Mouse (Mus musculus) monocyte, adult 5-6 weeks (primary cell): ENCODE measurements at regions not wholly inside any gene's neighbourhood (a gene's known extent, or its start where the extent isn't known, plus 50 kb on each side); places are given as distances from the start of the nearest gene placed in this dataset.

Experiments used
- ATAC-seq: fragments of 153-309, 156-312 bp; replicated peaks from 2 replicates; pipeline ENCODE4 v1.8.0; 2017; ENCODE audit warnings: mild to moderate bottlenecking; ENCODE audit not compliant: low TSS enrichment, insufficient number of reproducible peaks, severe bottlenecking, poor library complexity, low FRiP score

DNA sequence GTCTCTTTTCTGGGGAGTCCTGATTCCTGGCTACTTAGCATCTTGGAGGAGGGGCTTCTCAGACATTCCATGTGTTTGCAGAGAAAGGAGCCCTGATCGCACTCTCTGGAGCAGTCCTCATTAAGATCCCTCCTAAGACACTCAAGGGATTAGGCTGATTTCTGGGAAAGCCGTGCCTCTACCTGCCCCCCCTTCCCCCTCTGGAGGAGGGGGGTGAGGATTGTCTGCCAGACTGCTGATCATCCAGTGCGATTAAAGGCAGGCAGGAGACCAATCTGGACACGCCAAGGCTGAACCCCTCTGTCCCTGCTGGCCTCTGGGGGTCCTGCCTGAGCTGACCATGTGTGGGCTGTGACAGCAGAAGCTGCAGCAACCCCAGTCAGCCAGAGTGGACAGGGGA is 65.4 kb downstream of the Vegfa start:
- ATAC-seq = no peak

DNA sequence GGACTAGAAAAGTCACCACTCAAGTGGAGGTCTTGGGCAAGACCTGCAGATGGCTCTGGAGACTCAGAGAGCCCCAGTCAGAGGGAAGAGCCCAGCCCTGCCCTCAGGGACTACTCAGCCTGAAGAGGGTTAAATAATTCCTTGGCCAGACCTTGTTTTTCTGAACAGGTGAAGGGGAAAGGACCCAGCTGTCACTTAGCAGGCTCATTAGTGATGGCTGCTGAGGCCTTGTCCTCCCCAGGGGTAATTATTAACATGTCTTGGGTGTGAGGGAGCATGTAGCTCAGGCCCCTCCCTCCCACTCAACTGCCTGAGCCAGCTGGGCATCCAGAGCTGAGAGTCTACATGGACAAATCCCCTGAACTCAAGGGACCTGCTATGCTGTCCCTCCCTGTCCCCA is 68.1 kb downstream of the Vegfa start:
- no peak for ATAC-seq

DNA sequence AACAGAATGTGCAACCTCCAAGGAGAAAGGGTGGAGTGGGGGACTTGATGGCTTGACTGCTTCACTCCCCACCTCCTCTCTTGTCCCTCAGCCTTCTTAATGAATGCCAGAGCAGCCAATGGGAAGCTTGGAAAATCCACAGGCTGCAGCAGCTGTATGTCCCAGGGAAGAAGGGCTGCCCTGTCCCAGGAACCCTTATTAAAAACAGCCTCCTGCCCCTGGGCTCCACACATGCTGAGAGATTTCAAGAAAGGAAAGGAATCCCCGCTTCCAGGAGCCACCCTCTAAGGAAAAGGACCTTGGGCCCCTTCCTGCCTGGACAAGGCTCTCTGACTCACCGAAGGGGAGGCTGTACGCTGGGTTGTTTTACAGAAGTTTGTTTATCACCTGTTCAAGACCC is 68.8 kb downstream of the Vegfa start:
- ATAC-seq = no peak

DNA sequence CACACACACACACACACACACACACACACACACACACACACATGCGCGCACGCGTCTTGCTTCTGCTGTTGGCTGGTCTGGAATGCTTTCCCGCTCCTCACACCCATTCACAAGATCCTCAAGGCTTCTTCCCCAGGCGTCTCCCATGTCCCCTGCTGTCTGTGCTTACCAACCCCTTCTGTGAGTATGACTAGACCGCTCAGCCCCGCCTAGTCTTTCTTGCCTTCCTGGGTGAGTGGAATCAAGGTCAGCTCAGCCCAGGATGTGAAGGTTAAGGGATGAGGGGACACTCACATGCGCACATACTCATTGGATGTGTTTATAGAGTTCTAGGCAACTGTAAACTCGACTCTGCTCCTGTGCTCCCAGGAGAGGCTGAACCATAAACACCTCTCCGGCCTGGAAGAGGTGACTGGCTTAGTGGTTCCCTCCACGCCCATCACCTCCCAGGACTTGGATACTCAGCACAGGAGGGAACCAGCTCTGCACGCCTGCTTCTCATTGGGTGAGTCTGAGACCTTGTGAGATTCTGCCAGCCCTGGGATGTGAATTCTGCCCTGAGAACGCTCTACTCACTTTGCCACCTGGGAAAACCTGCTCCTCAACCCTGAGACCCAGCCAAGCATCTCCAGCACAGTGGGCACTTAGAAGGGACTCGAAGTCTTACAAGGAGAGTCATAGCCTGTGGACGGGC is 70.4 kb downstream of the Vegfa start:
- ATAC-seq = no peak

DNA sequence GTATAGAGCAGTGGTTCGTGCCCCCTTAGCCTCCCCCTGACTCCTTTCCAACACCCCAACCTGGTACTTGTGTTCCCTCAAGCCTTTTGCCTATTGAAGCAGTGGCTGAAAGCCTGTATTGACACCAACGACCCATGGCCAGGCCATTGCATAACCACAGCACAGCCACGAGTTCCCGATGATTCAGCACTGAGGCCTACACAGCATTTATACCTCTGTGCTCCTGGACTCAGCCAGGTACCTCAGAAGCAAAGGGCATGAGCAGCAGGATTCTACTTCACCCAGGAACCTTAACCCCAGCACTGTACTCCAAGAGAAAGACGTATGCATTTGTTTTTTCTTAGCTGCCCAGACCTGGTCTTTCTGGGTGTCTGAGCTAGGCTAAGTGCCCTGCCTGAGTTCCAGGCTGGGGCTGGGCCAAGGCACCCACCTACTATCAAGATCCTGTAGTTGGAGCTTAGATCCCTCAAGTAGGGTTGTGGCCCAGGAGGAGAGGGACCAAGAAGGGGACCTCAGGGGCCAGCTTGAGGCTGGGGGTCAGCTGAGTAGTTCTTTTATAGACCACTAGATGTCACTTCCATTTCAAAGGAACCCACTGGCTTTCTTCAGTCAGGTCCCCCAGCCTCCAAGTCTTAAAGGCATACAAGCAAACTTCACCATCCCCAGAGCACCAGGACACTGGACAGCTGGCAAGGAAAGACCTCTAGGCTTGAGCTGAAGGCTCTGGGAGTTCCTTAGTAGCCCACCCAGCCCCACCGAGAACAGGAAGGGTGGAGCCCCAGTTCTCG is 73.9 kb downstream of the Vegfa start:
- ATAC-seq = no peak

DNA sequence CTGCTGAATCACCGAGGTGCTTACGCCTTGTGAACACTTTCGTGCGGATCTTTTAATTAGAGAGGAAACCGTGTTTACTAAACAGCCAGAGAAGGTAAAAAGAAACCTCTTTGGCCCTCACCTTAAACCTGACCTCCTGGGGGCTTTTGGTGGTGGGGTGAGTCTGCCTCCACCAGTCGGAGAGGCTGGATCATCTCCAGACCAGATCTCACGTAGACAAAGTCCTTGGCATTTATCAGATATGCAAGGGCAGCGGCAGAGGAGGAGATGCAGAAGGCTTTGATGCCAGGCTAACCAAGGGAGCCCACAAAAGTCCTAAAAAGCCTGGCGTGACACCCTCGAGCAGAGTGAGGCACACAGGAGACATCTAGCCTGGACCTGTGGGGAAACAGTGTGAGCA is 76.7 kb downstream of the Vegfa start:
- ATAC-seq = no peak

DNA sequence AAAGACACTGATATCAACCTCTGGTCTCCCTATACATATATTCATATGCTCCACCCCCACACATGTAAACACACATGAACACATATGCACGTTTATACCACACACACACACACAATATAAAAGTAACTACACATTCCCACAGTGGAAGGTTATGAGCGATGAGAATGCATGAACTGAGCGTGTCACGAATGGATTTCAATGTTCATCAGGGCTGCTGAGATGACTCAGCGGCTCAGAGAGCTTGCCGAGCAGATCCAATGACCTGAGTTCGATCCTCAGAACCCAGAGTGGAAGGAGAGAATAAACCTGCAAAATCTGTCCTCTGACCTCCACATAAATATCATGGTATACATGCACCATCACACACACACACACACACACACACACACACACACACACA is 77.3 kb downstream of the Vegfa start:
- no peak for ATAC-seq

DNA sequence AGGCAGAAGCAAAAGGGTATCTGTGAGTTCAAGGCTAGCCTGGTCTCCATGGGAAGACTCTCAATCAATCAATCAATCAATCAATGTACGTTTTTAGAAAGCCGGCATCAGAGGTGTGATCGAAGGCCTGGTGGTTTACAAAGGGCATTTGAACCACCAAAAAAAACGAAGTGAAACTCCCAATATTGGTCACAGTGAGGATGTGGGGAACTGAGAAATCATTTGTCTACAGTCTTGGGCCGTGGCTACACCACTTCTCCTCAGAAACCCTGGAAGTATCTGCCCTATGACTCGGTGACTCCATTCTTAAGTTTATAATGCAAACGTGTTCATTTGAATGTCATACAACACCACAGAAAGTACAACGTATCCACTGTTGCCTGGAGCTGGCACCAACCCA is 78.6 kb downstream of the Vegfa start:
- peak; percentile 66 for ATAC-seq

DNA sequence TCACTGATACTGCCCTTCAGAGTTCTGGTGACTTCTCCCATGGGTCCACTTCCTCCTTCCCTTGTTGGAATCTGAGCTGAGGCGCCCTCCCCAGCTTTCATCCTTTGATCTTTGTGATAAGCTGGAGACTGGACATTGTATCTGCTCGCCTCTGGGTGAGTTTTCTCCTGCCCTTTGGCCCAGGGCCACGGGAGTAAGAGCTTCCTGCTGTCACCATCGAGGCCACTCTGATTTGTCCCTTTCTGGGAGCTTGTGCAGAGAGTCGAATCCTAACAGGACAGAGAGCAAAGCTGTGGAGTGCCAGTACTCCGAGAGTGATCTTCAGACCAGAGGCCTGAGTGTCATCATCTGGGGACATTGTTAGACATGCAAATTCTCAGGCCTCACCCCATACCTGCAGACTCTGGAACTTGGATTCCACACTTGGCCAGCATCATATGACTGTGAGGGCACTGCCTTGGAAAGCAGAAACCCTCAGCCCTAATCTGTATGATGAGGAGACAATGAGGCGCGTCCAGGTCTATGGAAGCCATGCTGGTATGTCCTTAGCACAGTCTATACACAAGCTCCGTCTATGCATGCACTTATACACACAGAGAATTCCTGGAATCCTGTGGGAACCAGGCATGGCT is 81.5 kb downstream of the Vegfa start:
- ATAC-seq = no peak

DNA sequence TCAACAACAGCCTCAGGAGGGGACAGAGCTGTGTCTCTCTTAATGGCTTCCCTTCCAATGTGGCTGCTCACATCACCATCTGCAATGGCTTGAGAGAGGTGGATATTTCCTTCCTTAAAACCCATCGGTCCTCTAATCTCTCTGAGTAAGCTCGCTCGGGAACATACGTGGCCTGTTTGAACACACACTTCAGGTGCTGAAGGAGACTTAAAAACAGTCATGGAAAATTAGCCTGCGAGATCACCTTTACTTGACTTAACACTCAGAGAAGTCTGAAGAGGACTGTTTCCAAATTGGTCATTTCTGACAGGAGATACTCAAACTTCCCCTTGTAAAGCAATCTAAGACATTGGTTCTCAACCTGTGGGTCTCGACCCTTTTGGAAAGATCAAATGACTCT is 83.0 kb downstream of the Vegfa start:
- ATAC-seq = no peak

DNA sequence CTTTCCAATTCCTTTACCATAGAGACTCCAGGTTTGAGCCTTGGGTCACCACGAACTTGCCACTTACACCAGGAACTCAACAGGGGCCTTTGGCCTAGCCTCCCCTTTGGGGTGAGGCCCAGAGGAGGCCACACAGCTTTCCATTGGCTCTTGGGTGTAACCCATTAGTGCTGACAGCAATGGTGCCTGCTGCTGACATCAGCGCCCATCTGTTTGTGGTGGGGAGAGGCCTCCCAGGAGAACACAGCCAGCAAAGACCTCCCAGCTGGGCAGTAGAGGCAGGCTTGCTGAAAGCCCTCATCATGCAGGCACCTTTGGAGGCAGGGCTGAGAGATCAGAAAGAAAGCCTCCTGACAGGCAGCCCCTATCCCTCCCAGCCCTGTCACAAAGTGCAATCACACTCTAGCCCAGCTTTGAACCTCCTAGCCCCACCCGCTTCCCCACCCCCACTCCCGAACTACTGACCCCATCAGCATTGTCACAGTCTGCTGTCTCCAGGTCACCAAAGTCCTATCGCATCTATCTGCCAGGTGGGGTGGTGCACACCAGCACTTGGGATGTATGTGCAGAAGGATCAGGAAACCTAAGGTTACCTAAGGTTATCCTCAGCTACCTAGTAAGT is 83.7 kb downstream of the Vegfa start:
- no peak for ATAC-seq

DNA sequence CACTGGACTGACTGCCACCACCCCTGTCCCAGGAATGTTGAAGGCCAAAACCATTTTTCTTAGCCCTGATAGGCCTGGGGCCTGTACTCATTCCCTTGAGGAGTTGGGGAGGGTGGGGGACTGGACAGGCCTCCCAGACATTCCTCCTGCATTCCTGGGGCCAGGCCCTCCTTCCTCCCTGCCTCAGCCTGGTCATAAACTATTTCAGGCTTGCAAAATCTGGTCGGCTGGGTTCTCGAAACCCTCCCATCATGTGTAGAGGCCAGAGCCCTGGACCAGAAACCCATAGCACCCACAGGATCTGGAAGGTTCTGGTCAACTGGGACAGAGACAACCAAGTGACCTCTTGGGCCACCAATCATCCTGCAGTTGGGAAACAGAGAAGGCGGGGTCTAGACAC is 87.2 kb downstream of the Vegfa start:
- ATAC-seq = no peak

DNA sequence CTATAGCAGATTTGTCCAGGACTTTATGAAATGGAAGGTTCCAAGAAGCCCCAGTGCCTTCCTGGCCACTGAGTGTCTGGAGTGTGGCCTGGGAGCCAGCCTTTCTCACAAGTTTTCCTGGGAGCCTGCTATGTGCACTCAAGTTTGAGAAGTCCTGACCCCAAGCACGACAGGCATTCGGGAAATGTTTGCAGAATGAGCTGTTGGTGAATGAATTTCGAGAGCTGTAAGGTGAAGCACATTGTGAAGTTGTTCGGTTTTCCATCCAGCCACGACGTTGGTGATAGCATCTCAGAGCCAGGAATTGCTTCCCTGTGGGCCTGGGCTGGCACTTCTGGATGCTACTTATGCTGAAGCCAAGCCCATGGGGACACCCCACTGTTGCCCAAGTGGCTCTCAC is 88.9 kb downstream of the Vegfa start:
- ATAC-seq = no peak

DNA sequence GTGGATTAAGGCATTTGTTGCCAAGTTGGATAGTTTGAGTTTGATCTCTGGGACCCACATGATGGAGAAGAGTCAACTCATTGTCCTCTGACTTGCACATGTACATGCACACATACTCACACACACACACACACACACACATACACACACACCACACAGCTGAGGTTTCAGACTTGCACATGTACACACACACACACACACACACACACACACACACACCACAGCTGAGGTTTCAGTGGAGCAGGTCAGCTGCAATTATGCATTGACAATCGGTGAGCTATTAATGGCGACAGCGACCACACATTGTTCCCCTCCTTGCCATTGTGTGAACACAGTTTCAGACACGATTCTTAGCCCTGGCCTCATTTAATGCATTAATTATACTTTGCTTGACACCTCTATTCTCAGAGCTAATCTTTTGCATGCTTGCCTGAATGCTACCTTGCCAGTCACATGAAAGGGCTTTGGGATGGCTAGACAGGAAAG is 90.2 kb downstream of the Vegfa start:
- no peak for ATAC-seq

DNA sequence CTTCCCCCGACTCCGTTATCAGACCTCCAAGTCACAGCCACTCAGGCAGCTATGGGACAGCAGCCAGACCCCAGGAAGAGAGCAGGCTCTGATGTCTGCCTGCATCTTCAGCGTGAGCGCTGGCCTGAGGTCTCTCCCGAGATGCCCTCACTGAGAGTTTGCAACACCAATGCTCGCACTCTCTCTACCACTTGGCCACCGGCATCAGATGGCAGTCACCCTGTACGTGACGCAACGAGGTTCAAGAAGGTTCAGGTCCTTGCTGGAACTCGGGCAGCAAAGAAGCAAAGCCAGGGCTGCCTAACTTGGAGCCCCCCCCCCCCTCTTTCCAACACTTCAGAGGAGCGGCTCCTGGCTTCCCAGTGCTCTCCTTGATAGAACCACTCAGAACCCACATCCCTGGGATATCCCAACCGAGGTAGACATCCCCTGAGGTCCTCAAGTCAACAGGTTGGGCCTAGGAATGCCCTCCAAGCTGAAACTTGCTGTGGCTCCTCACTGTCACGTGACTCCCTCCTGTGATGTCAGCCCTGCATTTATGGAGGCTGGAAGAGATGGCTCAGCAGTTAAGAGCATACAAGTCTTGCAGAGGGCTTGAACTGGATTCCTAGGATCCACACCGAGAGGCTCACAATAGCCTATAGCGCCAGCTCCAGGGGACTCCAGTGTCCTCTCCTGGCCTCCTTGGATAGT is 91.9 kb downstream of the Vegfa start:
- ATAC-seq = no peak

DNA sequence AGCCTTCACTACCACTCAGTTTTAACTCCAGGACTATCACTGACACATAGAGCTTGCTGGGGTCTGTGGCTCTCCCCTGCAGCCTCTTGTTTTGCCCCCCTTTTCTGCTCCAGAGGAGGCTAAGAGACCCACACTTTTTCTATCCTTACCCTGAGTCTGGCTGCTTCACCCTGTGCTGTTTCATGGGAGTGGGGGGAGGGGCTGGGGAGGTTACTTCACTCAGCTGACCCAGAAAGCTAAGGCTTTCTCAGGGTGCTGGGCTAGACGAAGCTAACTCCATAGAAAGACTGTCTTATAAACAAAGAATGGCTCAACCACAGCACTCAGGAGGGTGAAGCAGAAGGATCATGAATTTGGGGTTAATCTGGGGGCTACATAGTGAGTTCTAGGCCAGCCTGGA is 93.9 kb downstream of the Vegfa start:
- ATAC-seq = no peak

DNA sequence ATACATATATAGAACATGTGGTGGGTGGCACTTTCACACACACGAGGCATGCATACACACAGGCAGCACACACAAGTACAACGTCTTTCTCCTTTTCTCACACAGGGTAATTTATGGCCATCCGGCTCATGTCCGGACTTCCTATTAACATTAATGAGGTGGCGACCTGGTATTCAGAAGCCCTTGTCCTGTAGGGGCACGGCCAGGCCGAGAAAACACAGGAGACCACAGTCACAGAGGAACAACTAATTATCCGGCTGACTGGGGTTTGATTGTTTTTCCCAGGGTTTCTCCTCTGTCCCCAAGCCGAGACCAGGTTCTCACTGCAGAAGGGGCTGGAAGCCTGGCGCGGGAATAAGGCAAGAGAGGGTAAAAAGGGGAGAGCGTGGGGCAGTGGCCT is 95.6 kb downstream of the Vegfa start:
- ATAC-seq = no peak

DNA sequence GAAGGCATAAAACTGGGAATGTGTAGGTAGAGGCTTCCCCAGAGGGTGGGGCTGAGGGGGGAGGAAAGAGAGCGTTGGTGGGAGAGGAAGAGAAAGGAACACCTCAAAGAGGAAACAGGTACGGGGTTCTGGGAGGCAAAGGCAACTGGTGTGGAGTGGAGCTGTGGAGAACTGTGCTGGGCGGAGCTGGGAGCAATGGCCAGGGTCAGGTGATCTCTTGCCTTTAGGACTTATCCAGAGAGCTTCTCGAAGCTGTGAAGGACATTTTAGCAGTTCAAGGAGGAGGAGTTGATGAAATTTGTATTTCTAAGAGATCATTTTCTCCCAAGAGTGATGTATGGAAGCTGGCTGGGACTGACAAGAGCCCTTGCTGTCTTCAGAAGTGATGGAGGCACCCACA is 96.9 kb downstream of the Vegfa start:
- no peak for ATAC-seq

DNA sequence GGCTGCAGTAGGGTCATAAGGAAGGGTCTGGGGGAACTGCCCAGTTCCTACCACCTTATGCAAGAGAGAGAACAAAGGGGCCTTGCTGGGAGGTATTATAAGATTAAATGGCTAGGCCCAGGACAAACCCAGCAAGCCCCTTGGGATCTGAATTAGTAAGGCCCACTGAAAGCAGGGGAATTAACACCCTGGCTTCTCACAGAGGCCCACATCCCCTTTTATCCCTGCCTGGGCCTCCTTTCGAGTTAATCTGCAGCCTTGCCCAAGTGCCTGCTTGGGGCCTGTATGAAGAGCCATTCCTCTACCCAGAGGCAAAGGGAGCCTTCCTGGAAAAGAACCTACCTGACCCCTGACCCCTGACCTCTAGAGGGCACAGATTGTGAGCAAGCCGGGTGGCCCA is 98.2 kb downstream of the Vegfa start:
- no peak for ATAC-seq
